Mouse (Mus musculus) limb, embryonic 15.5 days (tissue): ENCODE results near the gene Abca4. TPM values are rescaled to one million over a fixed set of nuclear protein-coding genes. Genes with fewer than 3 reads are reported as not detected.
"Not testable (repeated sequence)": the region's sequence is repeated elsewhere in the genome, so short reads cannot be mapped to it uniquely, and the experiment has no call there.

Experiments used
- ATAC-seq: fragments of 200-750 bp; cut with Nextera tagmentation; 2 replicates; pipeline ENCODE4 v1.8.0; 2017; ENCODE audit warnings: low read depth, moderate TSS enrichment; ENCODE audit not compliant: insufficient number of reproducible peaks, low FRiP score, low TSS enrichment
- H3K27ac ChIP-seq: fragments of 300-500 bp; sonication (generic); 2 replicates; pipeline ENCODE4 v1.5.1; 2015; ENCODE audit warnings: moderate library complexity, mild to moderate bottlenecking, inconsistent platforms
- H3K27me3 ChIP-seq: fragments of 300-500 bp; sonication (generic); 2 replicates; pipeline ENCODE4 v1.6.1; 2015; ENCODE audit warnings: inconsistent platforms
- H3K36me3 ChIP-seq: fragments of 300-500 bp; sonication (generic); 2 replicates; pipeline ENCODE4 v1.6.1; 2015; ENCODE audit warnings: inconsistent platforms
- H3K4me1 ChIP-seq: fragments of 300-500 bp; sonication (generic); 2 replicates; pipeline ENCODE4 v1.6.1; 2015; ENCODE audit warnings: inconsistent platforms
- H3K4me2 ChIP-seq: fragments of 300-500 bp; sonication (generic); 2 replicates; pipeline ENCODE4 v1.6.1; 2015; ENCODE audit warnings: mild to moderate bottlenecking, inconsistent platforms
- H3K4me3 ChIP-seq: fragments of 300-500 bp; sonication (generic); 2 replicates; pipeline ENCODE4 v1.5.1; 2015; ENCODE audit warnings: mild to moderate bottlenecking, inconsistent platforms
- H3K9ac ChIP-seq: fragments of 300-500 bp; sonication (generic); 2 replicates; pipeline ENCODE4 v1.6.1; 2015; ENCODE audit warnings: inconsistent platforms
- H3K9me3 ChIP-seq: fragments of 300-500 bp; sonication (generic); 2 replicates; pipeline ENCODE4 v1.6.1; 2016; ENCODE audit warnings: inconsistent platforms
- WGBS: fragments of 180-500 bp; shearing (Covaris S2); methylation state at CpG from one replicate; pipeline ENCODE4 v1.1.7; 2015; 5-methylcytosine and 5-hydroxymethylcytosine counted together
- polyA plus RNA-seq: library from polyadenylated mRNA; unstranded; fragments of >200 nt; fragmentation: Nextera tagmentation; extraction: Ambion mirVana; gene quantifications from 2 replicates; pipeline ENCODE4 v1.2.1, GENCODE M21; 2015

Abca4 gene
- polyA plus RNA-seq, 1 experiment from 2014 or later: 1.0 TPM

DNA sequence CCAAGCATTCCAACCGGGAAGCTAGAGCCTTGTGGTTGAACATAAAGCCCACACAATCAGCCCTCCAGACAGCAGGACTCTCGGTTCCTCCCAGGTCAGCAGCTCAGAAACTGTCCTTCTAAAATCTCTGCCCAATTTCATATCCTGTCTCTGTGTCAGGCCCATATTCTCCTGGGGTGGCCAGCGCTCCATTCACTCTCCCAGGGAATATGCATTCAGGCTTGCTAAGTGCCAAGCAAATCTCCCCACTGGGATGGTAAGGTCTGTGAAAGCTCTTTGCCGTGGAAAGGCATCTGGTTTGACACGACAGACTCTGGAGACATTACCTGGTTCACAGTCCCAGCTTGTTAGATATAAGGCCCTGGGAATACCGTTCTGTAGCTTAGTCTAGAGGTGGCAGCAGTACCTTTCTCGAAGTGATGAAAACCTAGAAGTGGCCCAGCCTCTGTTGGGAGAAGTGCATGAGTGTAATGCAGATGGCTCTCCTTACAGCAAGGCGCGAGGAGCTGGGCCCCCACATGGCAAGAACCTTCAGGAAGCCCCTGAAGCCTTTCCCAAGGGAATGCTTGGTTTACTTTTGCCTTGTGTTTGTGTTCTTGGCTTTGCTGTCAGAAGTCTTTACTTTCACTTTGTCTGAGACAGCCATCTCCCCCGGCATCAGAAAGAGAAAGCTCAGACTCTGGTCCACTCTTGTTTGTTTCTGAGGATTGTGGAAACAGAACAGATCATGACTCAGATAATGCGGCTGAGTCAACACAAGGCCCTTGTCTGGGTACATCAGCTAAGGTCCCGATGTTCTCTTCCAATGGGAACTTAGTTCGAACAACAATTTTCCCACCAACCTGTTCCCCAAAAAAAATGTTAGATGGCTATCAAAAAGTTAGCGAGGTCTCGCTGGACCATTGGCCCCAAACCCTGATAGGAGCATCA, 164.3 kb downstream of the Abca4 start:
- ATAC-seq: no peak
- H3K4me2 ChIP-seq: no peak overlapping the region

DNA sequence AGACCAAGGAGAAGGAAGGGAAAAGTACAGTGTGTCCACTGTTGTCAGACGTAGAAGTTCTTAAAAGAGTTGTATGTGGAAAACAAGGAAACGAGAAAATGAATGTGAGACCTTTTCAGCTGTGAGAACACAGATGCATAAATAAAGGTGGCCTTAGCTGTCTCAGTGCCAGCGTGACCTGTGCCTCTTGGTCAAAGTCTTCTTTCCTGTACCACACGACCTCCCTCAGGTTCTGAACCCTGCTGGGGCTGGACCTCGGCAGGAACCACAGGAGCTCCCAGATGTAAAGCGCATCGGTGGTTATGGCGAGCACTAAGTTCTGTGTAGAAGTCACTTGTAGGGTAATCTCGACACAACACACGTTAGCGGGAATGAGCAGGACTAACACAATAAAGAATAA, 165.3 kb downstream of the Abca4 start:
- Histone ChIP-seq H3K27me3 (no peaks in the 10 kb centered on the region), H3K4me1 (no peaks in the 10 kb centered on the region), H3K4me2 (no peak overlapping the region), H3K9me3 (no peaks in the 10 kb centered on the region), H3K36me3 (no peaks in the 10 kb centered on the region), H3K27ac (no peak overlapping the region), H3K4me3 (no peak overlapping the region), H3K9ac (no peak overlapping the region)
- 83% methylated on average over 11 of the region's 11 CpGs for WGBS
- no peak for ATAC-seq

More for the DNA sequence above, 164.3 kb downstream of the Abca4 start:
- Histone ChIP-seq H3K27ac (no peak overlapping the region), H3K4me1 (no peaks in the 10 kb centered on the region), H3K36me3 (no peaks in the 10 kb centered on the region), H3K9ac (no peak overlapping the region), H3K27me3 (no peaks in the 10 kb centered on the region), H3K4me3 (no peak overlapping the region), H3K9me3 (no peaks in the 10 kb centered on the region)
- WGBS: 80% methylated on average over 15 of the region's 15 CpGs

- no peaks in the 10 kb centered on the region for H3K4me1 ChIP-seq
- H3K36me3 ChIP-seq: no peaks in the 10 kb centered on the region
- H3K9ac ChIP-seq: no peak overlapping the region
- no peak overlapping the region for H3K4me2 ChIP-seq
- no peak overlapping the region for H3K27ac ChIP-seq
- H3K4me3 ChIP-seq: no peak overlapping the region
- no peaks in the 10 kb centered on the region for H3K27me3 ChIP-seq
- ATAC-seq: no peak
- 62% methylated on average over 5 of the region's 5 CpGs for WGBS
- H3K9me3 ChIP-seq: no peaks in the 10 kb centered on the region
Measured at GRCm38 (mm10) chr3:122210434-122210833, 166.2 kb downstream of the Abca4 start.

DNA sequence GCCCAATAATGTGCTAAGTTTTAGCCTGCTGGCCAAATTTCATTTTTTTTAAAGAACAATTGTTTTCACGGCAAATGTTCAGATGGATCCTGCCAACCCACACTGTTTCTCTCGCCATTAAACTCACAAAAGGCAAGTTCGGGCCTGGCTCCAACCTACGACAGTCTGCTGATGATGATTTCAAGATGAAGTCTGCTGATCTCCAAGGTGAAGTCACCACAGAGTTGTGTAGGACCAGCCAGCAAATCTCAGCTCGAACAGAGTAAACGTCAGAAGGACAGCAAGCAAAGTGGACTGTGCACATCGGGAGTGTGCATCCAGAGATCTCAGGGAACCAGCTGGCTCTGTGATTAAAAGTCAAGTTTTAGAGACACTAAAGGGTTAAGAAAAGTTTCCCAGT, 166.6 kb downstream of the Abca4 start:
- ATAC-seq: no peak
- Histone ChIP-seq H3K27me3 (no peaks in the 10 kb centered on the region), H3K9ac (no peak overlapping the region), H3K4me1 (no peaks in the 10 kb centered on the region), H3K27ac (no peak overlapping the region), H3K36me3 (no peaks in the 10 kb centered on the region), H3K4me2 (no peak overlapping the region), H3K4me3 (no peak overlapping the region), H3K9me3 (no peaks in the 10 kb centered on the region)
- 71% methylated on average over 7 of the region's 7 CpGs for WGBS

DNA sequence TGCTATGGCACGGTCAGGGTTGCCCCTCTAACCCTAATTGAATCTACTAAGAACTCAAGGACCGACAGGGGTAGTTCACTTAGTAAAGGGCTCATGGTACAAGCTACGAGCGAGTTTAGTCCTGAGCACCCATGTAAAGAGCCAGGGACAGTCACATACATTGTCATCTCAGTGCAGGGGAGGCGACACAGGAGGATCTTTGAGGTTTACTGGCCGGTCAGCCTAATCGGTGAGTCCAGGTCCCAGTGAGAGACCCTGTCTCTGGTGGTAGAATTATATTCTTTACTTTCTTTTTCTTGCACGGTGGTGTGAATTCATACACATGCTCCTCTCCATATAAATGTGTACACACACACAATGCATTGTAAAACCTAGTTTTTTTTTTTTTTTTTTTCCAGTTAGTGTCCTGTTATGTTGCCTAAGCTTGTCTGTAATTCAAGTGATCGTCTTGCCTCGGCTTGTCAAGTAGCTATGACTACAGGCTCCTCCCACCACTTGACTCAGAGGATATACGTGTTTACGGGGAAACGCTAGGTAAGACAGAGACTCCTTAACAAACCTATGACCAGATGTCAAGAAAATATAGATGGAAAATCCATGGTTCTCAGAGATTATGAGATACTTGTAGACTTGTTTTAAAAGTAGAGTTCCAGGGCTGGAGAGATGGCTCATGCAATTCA, 167.3 kb downstream of the Abca4 start:
- Histone ChIP-seq H3K4me3 (no peak overlapping the region), H3K9ac (no peak overlapping the region), H3K27ac (no peak overlapping the region), H3K4me1 (no peaks in the 10 kb centered on the region), H3K4me2 (no peak overlapping the region), H3K36me3 (no peaks in the 10 kb centered on the region), H3K9me3 (no peaks in the 10 kb centered on the region), H3K27me3 (no peaks in the 10 kb centered on the region)
- ATAC-seq: no peak
- WGBS: 64% methylated on average over 13 of the region's 13 CpGs

DNA sequence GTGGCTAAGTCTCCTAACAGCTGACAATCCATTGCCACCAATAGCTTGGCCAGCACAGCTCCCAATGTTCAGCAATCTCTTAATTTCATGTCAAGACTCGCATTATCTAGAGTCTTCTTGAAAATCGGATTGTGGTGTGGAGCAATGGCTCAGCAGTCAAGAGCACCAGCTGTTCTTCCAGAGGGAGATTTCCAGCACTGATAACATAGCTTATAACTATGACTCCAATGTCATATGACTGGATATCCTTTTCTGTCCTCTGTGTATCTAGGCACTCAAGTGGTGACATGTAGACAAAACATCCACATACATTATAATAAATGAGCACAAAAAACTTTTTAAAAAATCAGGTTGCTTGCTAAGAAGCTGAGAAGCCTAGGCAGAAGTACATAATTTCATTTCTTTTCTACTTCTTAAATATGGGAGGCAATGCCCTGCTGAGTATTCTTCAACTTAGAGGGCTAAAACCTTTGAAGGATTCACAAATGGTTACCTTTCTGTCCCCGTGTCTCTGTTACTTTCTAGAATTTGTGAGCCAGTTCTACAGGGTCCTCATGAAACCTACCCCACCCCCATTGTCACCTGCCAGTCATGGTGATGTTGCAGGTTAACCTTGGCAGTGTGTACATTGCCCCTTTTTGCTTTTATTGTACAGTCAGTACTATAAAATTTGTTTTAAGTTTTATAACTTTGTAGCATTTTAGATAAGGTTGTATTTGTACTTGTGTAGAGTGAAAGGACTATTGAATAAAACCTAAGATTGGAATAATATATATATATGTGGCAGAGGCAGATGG, 177.2 kb downstream of the Abca4 start:
- H3K27ac ChIP-seq: no peak overlapping the region
- no peaks in the 10 kb centered on the region for H3K9me3 ChIP-seq
- H3K27me3 ChIP-seq: no peaks in the 10 kb centered on the region
- no peak overlapping the region for H3K4me2 ChIP-seq
- no peaks in the 10 kb centered on the region for H3K4me1 ChIP-seq
- 83% methylated on average over 3 of the region's 3 CpGs for WGBS
- no peak overlapping the region for H3K4me3 ChIP-seq
- H3K9ac ChIP-seq: no peak overlapping the region
- H3K36me3 ChIP-seq: no peaks in the 10 kb centered on the region
- no peak for ATAC-seq

DNA sequence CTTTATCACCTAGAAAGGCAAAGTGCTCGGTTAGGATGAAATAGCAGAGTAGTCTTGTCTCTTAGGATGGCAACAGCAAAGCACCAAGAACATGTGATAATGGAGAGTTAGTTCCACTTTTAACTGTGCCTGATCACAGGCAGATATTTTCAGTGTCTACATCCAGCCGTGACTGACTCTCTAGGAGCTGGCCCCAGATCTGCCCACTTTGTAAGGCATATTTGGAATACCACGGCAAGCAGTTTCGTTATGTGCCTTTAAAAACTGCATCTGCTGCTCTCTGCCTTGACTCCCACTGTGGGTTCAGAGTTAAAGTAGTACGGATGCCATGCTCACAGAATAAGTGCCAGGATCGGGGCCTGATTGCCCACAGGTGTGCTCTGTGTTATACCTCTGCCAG, 182.7 kb downstream of the Abca4 start:
- H3K36me3 ChIP-seq: not testable (repeated sequence)

More for the DNA sequence above, 182.7 kb downstream of the Abca4 start:
- H3K4me3 ChIP-seq, H3K4me2 ChIP-seq, H3K4me1 ChIP-seq, H3K9ac ChIP-seq, H3K27me3 ChIP-seq, H3K9me3 ChIP-seq, H3K27ac ChIP-seq, ATAC-seq: not testable (repeated sequence)
- WGBS: 41% methylated on average over 6 of the region's 6 CpGs

Other genes starting within 250 kb of the Abca4 start
- 52.8 and 60.9 TPM in 2 replicates for gene Abcd3, start 229.1 kb upstream of the Abca4 start, polyA plus RNA-seq
- gene Arhgap29, start 91.9 kb upstream of the Abca4 start, polyA plus RNA-seq: 40.8 and 46.8 TPM in 2 replicates
- 45.7 and 56.6 TPM in 2 replicates for gene Gclm, start 201.1 kb downstream of the Abca4 start, polyA plus RNA-seq
- 59.6 and 63.9 TPM in 2 replicates for gene Dnttip2, start 229.9 kb downstream of the Abca4 start, polyA plus RNA-seq
- 7.8 and 9.1 TPM in 2 replicates for gene Bcar3, start 249.7 kb downstream of the Abca4 start, polyA plus RNA-seq